Mouse (Mus musculus): Measurements from ENCODE around the gene Slc12a4. TPM values are rescaled to one million over a fixed set of nuclear protein-coding genes. Genes with fewer than 3 reads are reported as not detected.

Gene Slc12a4
- total and polyA plus RNA-seq, 2 experiments, result 10.8 to 16.0 TPM

- peaks cover 20% of the 10 kb centered on the region; the same call in 1 of the 2 replicates for H3K79me2 ChIP-seq (ENCODE audit: control insufficient read depth, insufficient read depth, low read length)
- no peak for DNase-seq (ENCODE audit: extremely low read depth, low read depth, low spot score)
- H3K36me3 ChIP-seq (ENCODE audit: control insufficient read depth, insufficient read depth, low read length), result no peaks in the 10 kb centered on the region
- 3% methylated on average over 40 of the region's 40 CpGs for WGBS
- H3K9ac ChIP-seq (ENCODE audit: low read depth, low read length), result peak overlapping the region; percentile 94
- H3K4me1 ChIP-seq (ENCODE audit: control insufficient read depth, insufficient read depth, low read length), result peaks cover 13% of the 10 kb centered on the region
- TF ChIP-seq POLR2A (IDR thresholded peaks at IDR 0.05; ENCODE audit: extremely low read depth, insufficient read depth, low read length) (no peak), CTCF (IDR thresholded peaks at IDR 0.05; ENCODE audit: low read depth, low read length) (no peak)
- peak overlapping the region; percentile 67 for H3K27ac ChIP-seq (replicated peaks; ENCODE audit: insufficient read depth, low read depth, low read length)
- peak overlapping the region; percentile 91 for H3K4me3 ChIP-seq (ENCODE audit: insufficient read depth, low read depth, low read length)
- no peaks in the 10 kb centered on the region for H3K27me3 ChIP-seq (ENCODE audit: control insufficient read depth, insufficient read depth, low read length)
Measured at GRCm38 (mm10) chr8:105965266-105965904, 512 bp downstream of the Slc12a4 start.

GRCm38 (mm10) chr8:105964506-105965265 is 1.2 kb downstream of the Slc12a4 start:
- Histone ChIP-seq H3K36me3 (ENCODE audit: control insufficient read depth, insufficient read depth, low read length) (no peaks in the 10 kb centered on the region), H3K27ac (replicated peaks; ENCODE audit: insufficient read depth, low read depth, low read length) (no peak overlapping the region), H3K9ac (ENCODE audit: low read depth, low read length) (no peak overlapping the region; the same call in 1 of the 2 replicates), H3K27me3 (ENCODE audit: control insufficient read depth, insufficient read depth, low read length) (no peaks in the 10 kb centered on the region), H3K79me2 (ENCODE audit: control insufficient read depth, insufficient read depth, low read length) (peaks cover 20% of the 10 kb centered on the region; the same call in 1 of the 2 replicates), H3K4me1 (ENCODE audit: control insufficient read depth, insufficient read depth, low read length) (peaks cover 13% of the 10 kb centered on the region), H3K4me3 (ENCODE audit: insufficient read depth, low read depth, low read length) (peak overlapping the region; percentile 91; the same call in 1 of the 2 replicates)
- TF ChIP-seq POLR2A (IDR thresholded peaks at IDR 0.05; ENCODE audit: extremely low read depth, insufficient read depth, low read length), result no peak
- no peak for TF ChIP-seq CTCF (IDR thresholded peaks at IDR 0.05; ENCODE audit: low read depth, low read length)
- WGBS, result 53% methylated on average over 12 of the region's 12 CpGs
- DNase-seq (ENCODE audit: extremely low read depth, low read depth, low spot score), result peak; percentile 31

GRCm38 (mm10) chr8:105961536-105961935 is 4.4 kb downstream of the Slc12a4 start:
- DNase-seq (ENCODE audit: extremely low read depth, low read depth, low spot score), result no peak
- Histone ChIP-seq H3K79me2 (ENCODE audit: control insufficient read depth, insufficient read depth, low read length) (peaks cover 20% of the 10 kb centered on the region; the same call in 1 of the 2 replicates), H3K27me3 (ENCODE audit: control insufficient read depth, insufficient read depth, low read length) (no peaks in the 10 kb centered on the region), H3K36me3 (ENCODE audit: control insufficient read depth, insufficient read depth, low read length) (no peaks in the 10 kb centered on the region), H3K4me1 (ENCODE audit: control insufficient read depth, insufficient read depth, low read length) (peaks cover 15% of the 10 kb centered on the region), H3K9ac (ENCODE audit: low read depth, low read length) (no peak overlapping the region), H3K4me3 (ENCODE audit: insufficient read depth, low read depth, low read length) (no peak overlapping the region), H3K27ac (replicated peaks; ENCODE audit: insufficient read depth, low read depth, low read length) (no peak overlapping the region)
- no peak for TF ChIP-seq CTCF (IDR thresholded peaks at IDR 0.05; ENCODE audit: low read depth, low read length)
- no peak for TF ChIP-seq POLR2A (IDR thresholded peaks at IDR 0.05; ENCODE audit: extremely low read depth, insufficient read depth, low read length)
- WGBS, result 96% methylated on average over 10 of the region's 10 CpGs

- Histone ChIP-seq H3K9ac (ENCODE audit: low read depth, low read length) (no peak overlapping the region), H3K4me3 (ENCODE audit: insufficient read depth, low read depth, low read length) (no peak overlapping the region), H3K27ac (replicated peaks; ENCODE audit: insufficient read depth, low read depth, low read length) (no peak overlapping the region)
Measured at GRCm38 (mm10) chr8:105961101-105961500, 4.8 kb downstream of the Slc12a4 start.

GRCm38 (mm10) chr8:105959350-105959749 is 6.5 kb downstream of the Slc12a4 start:
- peak; percentile 90 for DNase-seq (ENCODE audit: extremely low read depth, low read depth, low spot score)
- Histone ChIP-seq H3K27ac (replicated peaks; ENCODE audit: insufficient read depth, low read depth, low read length) (no peak overlapping the region), H3K27me3 (ENCODE audit: control insufficient read depth, insufficient read depth, low read length) (no peaks in the 10 kb centered on the region), H3K36me3 (ENCODE audit: control insufficient read depth, insufficient read depth, low read length) (no peaks in the 10 kb centered on the region; the same call in 1 of the 2 replicates), H3K9ac (ENCODE audit: low read depth, low read length) (no peak overlapping the region), H3K79me2 (ENCODE audit: control insufficient read depth, insufficient read depth, low read length) (peaks cover 9% of the 10 kb centered on the region; the same call in 1 of the 2 replicates), H3K4me3 (ENCODE audit: insufficient read depth, low read depth, low read length) (no peak overlapping the region), H3K4me1 (ENCODE audit: control insufficient read depth, insufficient read depth, low read length) (peaks cover 5% of the 10 kb centered on the region; the same call in 1 of the 2 replicates)
- WGBS, result 29% methylated on average over 7 of the region's 7 CpGs
- no peak for TF ChIP-seq POLR2A (IDR thresholded peaks at IDR 0.05; ENCODE audit: extremely low read depth, insufficient read depth, low read length)
- TF ChIP-seq CTCF (IDR thresholded peaks at IDR 0.05; ENCODE audit: low read depth, low read length), result no peak

More at GRCm38 (mm10) chr8:105961101-105961500, 4.8 kb downstream of the Slc12a4 start:
- Histone ChIP-seq H3K36me3 (ENCODE audit: control insufficient read depth, insufficient read depth, low read length) (no peaks in the 10 kb centered on the region), H3K79me2 (ENCODE audit: control insufficient read depth, insufficient read depth, low read length) (peaks cover 20% of the 10 kb centered on the region; the same call in 1 of the 2 replicates), H3K27me3 (ENCODE audit: control insufficient read depth, insufficient read depth, low read length) (no peaks in the 10 kb centered on the region), H3K4me1 (ENCODE audit: control insufficient read depth, insufficient read depth, low read length) (peaks cover 13% of the 10 kb centered on the region)
- no peak for TF ChIP-seq POLR2A (IDR thresholded peaks at IDR 0.05; ENCODE audit: extremely low read depth, insufficient read depth, low read length)
- WGBS, result 92% methylated on average over 14 of the region's 14 CpGs
- no peak for DNase-seq (ENCODE audit: extremely low read depth, low read depth, low spot score)
